In the genomic region with DNA sequence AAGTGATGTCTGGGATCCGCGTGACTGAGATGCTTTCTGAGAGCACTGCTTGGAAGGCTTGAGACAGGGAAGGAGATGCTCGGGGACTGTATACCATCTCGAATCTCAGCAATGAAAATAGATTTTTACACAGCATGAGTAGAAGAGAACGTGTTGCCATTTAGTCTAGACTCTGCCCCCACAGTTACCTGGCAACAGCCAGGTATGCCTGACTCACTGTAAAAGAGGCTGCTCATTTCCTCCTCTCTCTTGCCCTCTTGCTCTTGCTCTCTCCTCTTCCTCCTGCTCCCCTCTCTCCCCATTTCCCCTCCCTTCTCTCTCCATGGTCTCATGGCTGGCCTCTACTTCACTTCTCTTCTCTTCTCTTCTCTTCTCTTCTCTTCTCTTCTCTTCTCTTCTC, we compare ENCODE assay signal across 21 mouse cellular contexts. TPM values are rescaled to one million over a fixed set of nuclear protein-coding genes. Genes with fewer than 3 reads are reported as not detected.
DNase-seq lines count a peak whose midpoint lies in the region; ATAC-seq and TF ChIP-seq lines count a peak whose summit lies in the region.
"Had no signal": no experiment of that assay in that cellular context is flagged by ENCODE, and none has a peak within 500 bp of the region (broad histone marks: within the 10 kb centered on the region; RNA-seq: fewer than 3 reads in every experiment).

No protein-coding gene starts in this region.

- WGBS in forebrain, postnatal 0 days: 80% methylated on average over 5 of the region's 5 CpGs
- WGBS in forebrain, embryonic 15.5 days: 93% methylated on average over 5 of the region's 5 CpGs
- WGBS in kidney, embryonic 15.5 days: 56% methylated on average over 5 of the region's 5 CpGs
- WGBS in intestine, embryonic 16.5 days: 73% methylated on average over 5 of the region's 5 CpGs
- WGBS in stomach, postnatal 0 days: 75% methylated on average over 5 of the region's 5 CpGs

- no peaks in the 10 kb centered on the region for H3K27me3 ChIP-seq in forebrain, postnatal 0 days (ENCODE audit: insufficient read depth, low read length)
- H3K27me3 ChIP-seq in forebrain, embryonic 15.5 days: no peaks in the 10 kb centered on the region
- no peaks in the 10 kb centered on the region for H3K27me3 ChIP-seq in kidney, embryonic 15.5 days
- no peaks in the 10 kb centered on the region for H3K27me3 ChIP-seq in intestine, embryonic 16.5 days (replicated peaks; ENCODE audit: control insufficient read depth, insufficient read depth, low read length)
- no peaks in the 10 kb centered on the region for H3K27me3 ChIP-seq in stomach, postnatal 0 days (ENCODE audit: control insufficient read depth, insufficient read depth, low read length)
- H3K27me3 ChIP-seq: heart, embryonic 13.5 days; hindbrain, embryonic 15.5 days had no signal

- no peaks in the 10 kb centered on the region for H3K9me3 ChIP-seq in forebrain, postnatal 0 days (ENCODE audit: low read length)
- no peaks in the 10 kb centered on the region for H3K9me3 ChIP-seq in forebrain, embryonic 15.5 days
- no peaks in the 10 kb centered on the region for H3K9me3 ChIP-seq in kidney, embryonic 15.5 days (replicated peaks)
- no peaks in the 10 kb centered on the region for H3K9me3 ChIP-seq in intestine, embryonic 16.5 days (ENCODE audit: control insufficient read depth, low read length)
- H3K9me3 ChIP-seq in stomach, postnatal 0 days (ENCODE audit: control insufficient read depth, low read length): no peaks in the 10 kb centered on the region
- H3K9me3 ChIP-seq: G1E; heart, embryonic 13.5 days; hindbrain, embryonic 15.5 days had no signal

- no peak overlapping the region for H3K27ac ChIP-seq in forebrain, postnatal 0 days (ENCODE audit: low read depth, low read length)
- H3K27ac ChIP-seq in forebrain, embryonic 15.5 days (replicated peaks): no peak overlapping the region
- H3K27ac ChIP-seq in kidney, embryonic 15.5 days: peak overlapping the region; percentile 77
- peak overlapping the region; percentile 16; the same call in 1 of the 2 replicates for H3K27ac ChIP-seq in intestine, embryonic 16.5 days (ENCODE audit: low read length)
- H3K27ac ChIP-seq in stomach, postnatal 0 days (replicated peaks): no peak overlapping the region
- no peak overlapping the region for H3K27ac ChIP-seq in gastrocnemius, adult 2 months
- H3K27ac ChIP-seq: heart, embryonic 13.5 days; hindbrain, embryonic 15.5 days had no signal

- intact Hi-C loops in gastrocnemius, adult 2 months (cut with DNase I): no loop called here

- H3K9ac ChIP-seq in forebrain, postnatal 0 days: no peak overlapping the region
- no peak overlapping the region for H3K9ac ChIP-seq in forebrain, embryonic 15.5 days (replicated peaks)
- H3K9ac ChIP-seq in kidney, embryonic 15.5 days: no peak overlapping the region
- H3K9ac ChIP-seq in intestine, embryonic 16.5 days (ENCODE audit: low read depth, low read length): no peak overlapping the region
- no peak overlapping the region for H3K9ac ChIP-seq in stomach, postnatal 0 days (ENCODE audit: low read length)
- H3K9ac ChIP-seq: heart, embryonic 13.5 days; hindbrain, embryonic 15.5 days had no signal

- no peak overlapping the region for H3K4me2 ChIP-seq in forebrain, postnatal 0 days (ENCODE audit: low read depth)
- no peak overlapping the region for H3K4me2 ChIP-seq in forebrain, embryonic 15.5 days (replicated peaks)
- H3K4me2 ChIP-seq in kidney, embryonic 15.5 days: no peak overlapping the region
- H3K4me2 ChIP-seq in intestine, embryonic 16.5 days (ENCODE audit: low read depth, low read length): no peak overlapping the region
- no peak overlapping the region for H3K4me2 ChIP-seq in stomach, postnatal 0 days (replicated peaks; ENCODE audit: low read depth)
- H3K4me2 ChIP-seq: heart, embryonic 13.5 days; hindbrain, embryonic 15.5 days had no signal

- no peaks in the 10 kb centered on the region for H3K36me3 ChIP-seq in forebrain, postnatal 0 days (ENCODE audit: insufficient read depth)
- no peaks in the 10 kb centered on the region for H3K36me3 ChIP-seq in forebrain, embryonic 15.5 days
- no peaks in the 10 kb centered on the region for H3K36me3 ChIP-seq in kidney, embryonic 15.5 days
- H3K36me3 ChIP-seq in intestine, embryonic 16.5 days (ENCODE audit: control insufficient read depth, insufficient read depth, low read length): no peaks in the 10 kb centered on the region
- H3K36me3 ChIP-seq in stomach, postnatal 0 days (ENCODE audit: control insufficient read depth, insufficient read depth, low read length): no peaks in the 10 kb centered on the region
- H3K36me3 ChIP-seq: G1E; heart, embryonic 13.5 days; hindbrain, embryonic 15.5 days had no signal

- peak; percentile 40; the same call in 1 of the 2 replicates for ATAC-seq in forebrain, postnatal 0 days
- no peak for ATAC-seq in forebrain, embryonic 15.5 days (replicated peaks)
- ATAC-seq in kidney, embryonic 15.5 days (replicated peaks; ENCODE audit: low FRiP score): no peak
- peak; percentile 77 for ATAC-seq in intestine, embryonic 16.5 days
- peak; percentile 75 for ATAC-seq in stomach, postnatal 0 days (ENCODE audit: low FRiP score, low TSS enrichment)
- ATAC-seq: CD4-positive, CD25-positive, alpha-beta regulatory T cell, adult 4 months; forebrain, embryonic 16.5 days had no signal

- DNase-seq in forebrain, postnatal 0 days: no peak
- DNase-seq in kidney, postnatal 10 days: no peak
- DNase-seq in stomach, postnatal 0 days (ENCODE audit: low spot score): peak; percentile 44
- no peak for DNase-seq in adrenal gland, postnatal 25 days
- no peak for DNase-seq in gastrocnemius, adult 2 months
- DNase-seq: adrenal gland, postnatal 10 days; B cell, adult 2 months; cerebellum, adult 11-12 months; cerebellum, adult 9-10 months; cerebellum, postnatal 36 days; gastrocnemius, postnatal 36 days; heart, adult 11 months; heart, postnatal 36 days had no signal

- no peak for TF ChIP-seq EP300 in stomach, postnatal 0 days (optimal IDR thresholded peaks at IDR 0.05)

- TF ChIP-seq CTCF in forebrain, postnatal 0 days (IDR thresholded peaks at IDR 0.05; ENCODE audit: low read depth): no peak
- no peak for TF ChIP-seq CTCF in stomach, postnatal 0 days (IDR thresholded peaks at IDR 0.05; ENCODE audit: low read depth)
- no peak for TF ChIP-seq CTCF in gastrocnemius, adult 2 months (IDR thresholded peaks at IDR 0.05)

- H3K4me3 ChIP-seq in forebrain, postnatal 0 days (ENCODE audit: low read depth, low read length): no peak overlapping the region
- no peak overlapping the region for H3K4me3 ChIP-seq in forebrain, embryonic 15.5 days
- no peak overlapping the region for H3K4me3 ChIP-seq in kidney, embryonic 15.5 days (replicated peaks)
- H3K4me3 ChIP-seq in intestine, embryonic 16.5 days (ENCODE audit: low read length): no peak overlapping the region
- H3K4me3 ChIP-seq in stomach, postnatal 0 days (ENCODE audit: low read depth, low read length): no peak overlapping the region
- H3K4me3 ChIP-seq in gastrocnemius, adult 2 months: no peak overlapping the region
- H3K4me3 ChIP-seq: heart, embryonic 13.5 days; hindbrain, embryonic 15.5 days had no signal

- no peaks in the 10 kb centered on the region for H3K4me1 ChIP-seq in forebrain, postnatal 0 days (ENCODE audit: insufficient read depth)
- H3K4me1 ChIP-seq in forebrain, embryonic 15.5 days: no peaks in the 10 kb centered on the region
- peaks cover 42% of the 10 kb centered on the region for H3K4me1 ChIP-seq in kidney, embryonic 15.5 days
- H3K4me1 ChIP-seq in intestine, embryonic 16.5 days (ENCODE audit: control insufficient read depth, insufficient read depth, low read length): peaks cover 7% of the 10 kb centered on the region; the same call in 1 of the 2 replicates
- H3K4me1 ChIP-seq in stomach, postnatal 0 days (replicated peaks; ENCODE audit: control insufficient read depth, insufficient read depth): no peaks in the 10 kb centered on the region
- H3K4me1 ChIP-seq: hindbrain, embryonic 15.5 days had no signal

RNA-seq across cellular contexts. Expression of a gene that starts 20.5 kb away (rescaled TPM):
- 3.1 and 3.8 TPM in 2 replicates for total RNA-seq in forebrain, postnatal 0 days (2014; rRNA removed)
- polyA plus RNA-seq in forebrain, postnatal 0 days (2015; fragmentation: Nextera tagmentation; extraction: Ambion mirVana): 1.3 and 1.5 TPM in 2 replicates
- 1.3 and 1.5 TPM in 2 replicates for polyA plus RNA-seq in forebrain, embryonic 15.5 days (2015; fragmentation: Nextera tagmentation; extraction: Ambion mirVana)
- 27.1 and 27.5 TPM in 2 replicates for polyA plus RNA-seq in kidney, embryonic 15.5 days (2015; fragmentation: Nextera tagmentation; extraction: Ambion mirVana)
- polyA plus RNA-seq in intestine, embryonic 16.5 days (2015; fragmentation: Nextera tagmentation; extraction: Ambion mirVana): 7.4 and 8.9 TPM in 2 replicates
- 7.5 and 8.1 TPM in 2 replicates for polyA plus RNA-seq in stomach, postnatal 0 days (2015; fragmentation: Nextera tagmentation; extraction: Ambion mirVana)
- 28.5 and 36.0 TPM in 2 replicates for total RNA-seq in adrenal gland, postnatal 25 days (2021)
- total RNA-seq in gastrocnemius, adult 2 months (2021): 10 to 100 TPM; 30.6 to 32.4 TPM
- polyA plus RNA-seq: CD4-positive, CD25-positive, alpha-beta regulatory T cell, adult 4 months; G1E had no signal

RNA-seq across cellular contexts. Expression of a gene that starts 20.6 kb away (rescaled TPM):
- total RNA-seq in forebrain, postnatal 0 days (2014; rRNA removed): 19.2 and 23.2 TPM in 2 replicates
- polyA plus RNA-seq in forebrain, postnatal 0 days (2015; fragmentation: Nextera tagmentation; extraction: Ambion mirVana): 20.0 and 27.9 TPM in 2 replicates
- 22.7 and 25.4 TPM in 2 replicates for polyA plus RNA-seq in forebrain, embryonic 15.5 days (2015; fragmentation: Nextera tagmentation; extraction: Ambion mirVana)
- polyA plus RNA-seq in kidney, embryonic 15.5 days (2015; fragmentation: Nextera tagmentation; extraction: Ambion mirVana): 33.7 and 34.0 TPM in 2 replicates
- polyA plus RNA-seq in intestine, embryonic 16.5 days (2015; fragmentation: Nextera tagmentation; extraction: Ambion mirVana): 54.6 and 63.1 TPM in 2 replicates
- polyA plus RNA-seq in stomach, postnatal 0 days (2015; fragmentation: Nextera tagmentation; extraction: Ambion mirVana): 21.0 and 21.2 TPM in 2 replicates
- total RNA-seq in adrenal gland, postnatal 25 days (2021): 113 and 135 TPM in 2 replicates
- total RNA-seq in gastrocnemius, adult 2 months (2021): 10 to 100 TPM; 13.2 to 19.6 TPM

Comparison
In these comparisons a context has a peak if more than half of its experiments do, and no peak if none do; other contexts are left out.
1. ATAC-seq: peak in forebrain, postnatal 0 days (single experiment), intestine, embryonic 16.5 days (single experiment) and stomach, postnatal 0 days (single experiment); none in forebrain, embryonic 15.5 days (single experiment) and kidney, embryonic 15.5 days (single experiment).
2. H3K27ac ChIP-seq: peak in kidney, embryonic 15.5 days (single experiment) and intestine, embryonic 16.5 days (single experiment); none in forebrain, postnatal 0 days (single experiment), forebrain, embryonic 15.5 days (single experiment), stomach, postnatal 0 days (single experiment) and gastrocnemius, adult 2 months (single experiment).